Mouse (Mus musculus) Patski (cell line): Measurements from ENCODE around the gene Zc3h18. TPM values are rescaled to one million over a fixed set of nuclear protein-coding genes. Genes with fewer than 3 reads are reported as not detected.
A peak's percentile ranks its signal among the peaks of the same experiment; 100 is the strongest.

Experiments used
- ATAC-seq: fragments of 100-300 bp; one replicate; pipeline ENCODE4 v1.8.0; 2021
- CTCF ChIA-PET: fragments of 350-600 bp; sonication (Branson Sonifier 250); formaldehyde crosslinking; loops from one replicate; lab custom pipeline; 2022; ENCODE audit warnings: inconsistent platforms; lab: Charles Lee
- POLR2A ChIA-PET: fragments of 350-600 bp; sonication (Branson Sonifier 250); formaldehyde crosslinking; loops from one replicate; lab custom pipeline; 2022; ENCODE audit warnings: antibody characterized with exemption, inconsistent platforms; lab: Charles Lee
- DNase-seq: peaks from one replicate; pipeline ENCODE4 v3.0.0-alpha.2; 2011; ENCODE audit warnings: low read depth, low spot score
- H3K27me3 ChIP-seq: fragments of 371-371 bp; one replicate; pipeline ENCODE4 v1.5.1; 2021
- CTCF ChIP-seq: fragments of 100-300 bp; IDR thresholded peaks from one replicate; pipeline ENCODE4 v1.5.1; 2021
- in situ Hi-C: fragments of 300-500 bp; cut with MboI; formaldehyde crosslinking; loops from 3 replicates; pipeline ENCODE4 v1.11.1; 2018; ENCODE audit warnings: low pct_unique_long_range_greater_than_20kb, mixed read lengths
- polyA plus RNA-seq: library from polyadenylated mRNA; unstranded; gene quantifications from one replicate; pipeline ENCODE4 v1.2.3, GENCODE M21; 2021

Gene Zc3h18
- polyA plus RNA-seq, 1 experiment from 2014 or later: 54.1 TPM

DNA sequence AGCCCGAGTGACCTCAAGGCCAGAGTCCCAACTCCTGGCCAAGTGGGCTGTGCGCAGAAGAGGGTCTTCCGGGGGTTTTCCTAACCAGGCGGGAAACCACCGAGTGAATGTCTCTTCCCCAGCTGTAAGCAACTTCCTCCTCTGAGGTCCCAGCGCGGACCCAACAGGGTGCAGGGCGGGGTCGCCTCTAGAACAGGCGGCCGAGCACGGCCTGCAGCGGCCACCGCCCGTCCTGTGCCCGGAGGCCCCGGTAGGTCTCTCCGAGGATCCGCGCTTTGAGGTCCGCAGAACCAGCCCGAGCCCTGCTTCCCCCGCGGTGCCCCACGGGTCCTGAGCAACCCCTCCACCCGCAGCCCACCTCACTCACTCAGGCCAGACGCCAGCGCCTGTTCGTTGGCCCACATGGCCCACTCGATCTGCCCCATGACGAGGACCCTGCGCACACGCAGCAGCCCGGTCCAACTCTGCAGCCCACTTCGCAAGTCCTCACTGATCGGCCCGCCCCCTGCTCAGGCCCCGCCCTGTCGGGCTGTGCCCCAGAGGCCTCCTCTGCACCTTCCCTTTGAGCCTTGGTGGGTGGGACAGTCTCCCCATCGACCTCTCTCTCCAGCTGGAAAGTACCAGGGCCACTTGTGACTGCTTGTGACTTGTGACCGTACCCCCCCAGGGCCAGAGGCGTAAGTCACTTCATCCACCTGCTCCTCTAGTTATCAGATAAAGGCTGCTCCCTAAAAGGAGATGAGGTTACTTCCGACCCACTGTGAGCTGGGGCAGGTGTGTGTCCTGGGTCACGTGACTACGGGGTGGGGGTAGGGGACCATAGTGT, 56.2 kb downstream of the Zc3h18 start, which contains the start of gene Cyba:
TSS of gene Cyba (minus strand) at position 488 of the 826 bp plus-strand sequence.
- TF ChIP-seq CTCF: no peak
- CTCF ChIA-PET: interaction anchor here (1.8 kb wide), 1 partner anchor 11 kb away, joined by 4 read pairs; the partner anchor contains the start of gene Mvd
- POLR2A ChIA-PET: interaction anchor here (1.1 to 2.7 kb wide), 4 partner anchors 10 to 144 kb away, joined by 3 to 11 read pairs (median 6); partner anchors contain the start of genes Aprt, Il17c and Mvd
- in situ Hi-C loops: no loop called here
- ATAC-seq (peak; percentile 70), DNase-seq (no peak)
- H3K27me3 ChIP-seq: no peaks in the 10 kb centered on the region

GRCm38 (mm10) chr8:122433269-122433905, 57.0 kb downstream of the Zc3h18 start:
- no peaks in the 10 kb centered on the region for H3K27me3 ChIP-seq
- ATAC-seq (no peak), DNase-seq (no peak)
- CTCF ChIA-PET: interaction anchor here (1.8 kb wide), 1 partner anchor 10 kb away, joined by 4 read pairs; the partner anchor contains the start of gene Mvd
- TF ChIP-seq CTCF: no peak
- in situ Hi-C loops: no loop called here
- POLR2A ChIA-PET: interaction anchor here (1.1 to 2.7 kb wide), 3 partner anchors 9 to 143 kb away, joined by 3 to 11 read pairs (median 4); partner anchors contain the start of genes Aprt and Mvd

- in situ Hi-C loops: no loop called here
- ChIA-PET CTCF (interaction anchor here (0.8 kb wide), 1 partner anchor 32 kb away, joined by 3 read pairs; no protein-coding TSS in a partner anchor), POLR2A (no interaction called here)
- ATAC-seq: no peak
- no peaks in the 10 kb centered on the region for H3K27me3 ChIP-seq
- no peak for TF ChIP-seq CTCF
- no peak for DNase-seq
Measured at GRCm38 (mm10) chr8:122435375-122435774, 59.0 kb downstream of the Zc3h18 start.

DNA sequence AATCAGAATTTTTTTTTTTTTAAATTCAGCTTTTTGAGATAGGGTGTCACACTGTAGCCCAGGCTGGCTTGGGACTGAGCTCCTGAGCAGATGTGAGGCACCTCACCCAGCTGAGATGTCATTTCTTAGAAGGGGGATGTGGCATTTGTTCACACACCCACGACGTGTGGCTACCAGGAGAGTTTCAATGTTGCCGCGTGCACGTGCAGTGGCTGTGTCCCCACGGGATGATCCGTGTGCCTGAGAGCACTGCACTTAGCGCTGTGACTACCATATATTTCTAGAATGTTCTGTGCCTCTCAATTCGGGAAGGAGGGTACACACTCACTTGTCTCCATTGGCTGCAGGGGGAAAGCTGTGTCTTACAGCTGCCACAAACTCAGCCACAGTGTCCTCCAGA, 59.7 kb downstream of the Zc3h18 start:
- POLR2A ChIA-PET: no interaction called here
- DNase-seq (no peak), ATAC-seq (no peak)
- H3K27me3 ChIP-seq: no peaks in the 10 kb centered on the region
- in situ Hi-C loops: no loop called here
- CTCF ChIA-PET: interaction anchor here (0.8 kb wide), 1 partner anchor 32 kb away, joined by 3 read pairs; no protein-coding TSS in a partner anchor
- TF ChIP-seq CTCF: no peak

DNA sequence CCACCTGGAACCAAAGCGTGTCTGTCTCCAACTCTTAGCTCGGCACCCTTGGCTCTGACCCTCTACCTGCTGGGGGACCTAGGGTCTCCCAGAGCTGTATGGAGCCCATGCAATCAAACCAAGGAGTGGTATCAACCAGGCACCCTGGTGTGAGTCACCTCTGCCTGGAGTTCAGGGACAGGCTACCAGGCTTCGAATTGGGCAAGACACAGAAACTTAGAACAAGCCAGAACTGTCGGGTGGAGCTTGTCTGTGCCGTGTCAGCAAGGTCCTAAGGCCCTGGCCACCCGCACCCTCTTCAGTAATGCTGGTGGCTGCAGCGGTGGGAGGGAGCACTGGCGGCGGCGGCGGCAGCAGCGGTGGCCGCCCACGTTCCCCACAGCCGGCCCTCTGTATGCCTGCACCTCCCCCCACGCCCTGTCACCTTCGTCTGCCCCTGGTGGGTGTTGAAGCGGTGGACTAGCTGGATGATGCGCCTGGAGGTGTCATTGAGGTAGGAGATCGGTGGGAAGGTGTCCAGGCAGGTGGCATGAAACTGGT, 60.2 kb downstream of the Zc3h18 start:
- ATAC-seq (no peak), DNase-seq (no peak)
- in situ Hi-C loops: no loop called here
- ChIA-PET POLR2A (no interaction called here), CTCF (no interaction called here)
- no peak for TF ChIP-seq CTCF
- H3K27me3 ChIP-seq: no peaks in the 10 kb centered on the region

DNA sequence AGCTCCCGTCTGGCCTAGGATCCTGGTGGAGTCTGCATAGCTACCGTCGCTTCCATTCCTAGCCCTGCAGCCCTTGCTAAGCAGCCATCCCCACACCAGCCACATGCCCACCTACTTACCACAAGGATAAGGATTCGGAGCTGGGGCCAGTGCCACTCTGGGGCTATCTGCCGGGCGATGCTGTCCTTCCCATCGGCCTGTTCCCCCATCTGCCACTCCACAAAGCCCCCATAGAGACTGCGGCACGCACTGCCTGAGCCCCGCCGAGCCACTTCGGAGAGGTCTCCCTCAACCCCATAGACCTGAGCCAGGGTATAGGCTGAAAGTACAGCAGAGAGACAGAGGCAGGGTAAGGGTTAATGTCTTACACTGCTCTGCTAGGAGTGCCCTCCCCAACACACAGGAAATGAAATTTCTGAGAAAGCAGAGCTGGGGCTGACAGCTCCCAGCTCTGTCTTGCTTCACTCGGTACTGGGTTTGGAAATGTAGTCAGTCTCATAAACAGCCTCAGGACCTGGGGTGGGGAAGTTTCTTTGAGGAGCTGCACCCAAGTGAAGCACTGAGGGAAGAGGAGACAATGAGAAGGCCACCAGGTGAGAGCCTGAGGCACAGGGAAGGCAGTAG, 61.4 kb downstream of the Zc3h18 start:
- DNase-seq (no peak), ATAC-seq (no peak)
- TF ChIP-seq CTCF: no peak
- in situ Hi-C loops: no loop called here
- CTCF ChIA-PET: no interaction called here
- no peaks in the 10 kb centered on the region for H3K27me3 ChIP-seq
- POLR2A ChIA-PET: no interaction called here

DNA sequence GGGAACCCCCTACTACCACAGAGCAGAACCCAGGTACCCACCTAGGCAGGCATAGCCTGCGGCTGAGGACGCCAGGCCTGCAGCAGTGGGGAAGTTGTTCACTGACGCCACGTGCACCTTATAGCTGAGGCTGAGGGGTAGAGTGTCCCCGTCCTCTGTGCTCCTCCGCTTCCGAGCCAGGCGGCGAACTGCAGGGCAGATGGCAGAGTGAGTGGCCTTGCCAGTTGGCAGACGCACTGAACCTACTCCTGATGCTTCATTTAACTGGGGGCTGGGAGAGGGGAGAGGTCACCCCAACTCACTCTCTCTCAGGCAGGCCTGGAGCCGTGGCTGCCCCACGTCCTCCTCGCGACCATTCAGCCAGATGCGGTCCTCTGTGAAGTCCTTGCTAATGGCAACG, 62.9 kb downstream of the Zc3h18 start:
- ATAC-seq (no peak), DNase-seq (no peak)
- in situ Hi-C loops: no loop called here
- ChIA-PET POLR2A (no interaction called here), CTCF (no interaction called here)
- TF ChIP-seq CTCF: no peak
- no peaks in the 10 kb centered on the region for H3K27me3 ChIP-seq

DNA sequence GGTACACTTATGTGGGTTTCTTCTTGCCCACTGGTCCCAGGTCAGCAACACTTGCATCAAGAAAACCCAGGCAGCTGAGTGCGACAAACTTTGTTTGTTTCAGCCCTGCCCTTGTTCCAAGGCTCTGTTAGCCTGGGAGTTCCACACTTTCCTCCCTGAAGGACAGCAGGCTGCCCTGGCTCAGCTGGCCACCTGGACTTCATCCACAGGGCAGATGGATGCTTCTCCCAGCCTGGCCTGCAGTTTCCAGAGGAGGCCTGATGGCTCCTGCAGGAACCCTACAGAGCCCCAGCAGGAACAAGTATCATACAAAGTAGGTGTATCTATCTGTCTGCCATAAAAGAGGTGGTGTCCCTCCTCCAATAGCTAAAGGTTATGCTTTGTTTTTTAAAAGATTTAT, 64.9 kb downstream of the Zc3h18 start:
- no peaks in the 10 kb centered on the region for H3K27me3 ChIP-seq
- POLR2A ChIA-PET: interaction anchor here (2.5 kb wide), 1 partner anchor 9 kb away, joined by 11 read pairs; the partner anchor contains the start of gene Cyba
- no peak for TF ChIP-seq CTCF
- in situ Hi-C loops: no loop called here
- CTCF ChIA-PET: interaction anchor here (1.2 kb wide), 1 partner anchor 34 kb away, joined by 3 read pairs; no protein-coding TSS in a partner anchor
- no peak for DNase-seq
- ATAC-seq: no peak

GRCm38 (mm10) chr8:122442356-122442755, 65.9 kb downstream of the Zc3h18 start:
- ChIA-PET CTCF (interaction anchor here (0.9 to 2.4 kb wide), 3 partner anchors 10 to 41 kb away, joined by 3 to 6 read pairs (median 4); partner anchors contain the start of gene Cyba), POLR2A (interaction anchor here (0.7 to 2.5 kb wide), 2 partner anchors 10 to 42 kb away, joined by 3 to 11 read pairs; partner anchors contain the start of gene Cyba)
- no peak for TF ChIP-seq CTCF
- DNase-seq (no peak), ATAC-seq (no peak)
- in situ Hi-C loops: no loop called here
- no peaks in the 10 kb centered on the region for H3K27me3 ChIP-seq
